Mouse (Mus musculus) E14TG2a.4 (cell line): Measurements from ENCODE around the gene Ap4b1.

ENCODE experiments used
- CTCF ChIP-seq: conservative IDR thresholded peaks from 2 replicates; pipeline ENCODE4 v1.5.1; 2014; ENCODE audit warnings: low read length
- NANOG ChIP-seq: IDR thresholded peaks from 2 replicates; pipeline ENCODE4 v1.6.1; 2014; ENCODE audit warnings: borderline replicate concordance, low read length, mixed read lengths
- POU5F1 ChIP-seq: IDR thresholded peaks from 2 replicates; pipeline ENCODE4 v1.6.1; 2014; ENCODE audit warnings: low read length, borderline replicate concordance

- TF ChIP-seq CTCF (no peak), POU5F1 (no peak), NANOG (no peak)
Measured at GRCm38 (mm10) chr3:103858881-103859801, 49.8 kb downstream of the Ap4b1 start, which contains the start of gene Ptpn22.
